Mouse (Mus musculus): ENCODE measurements at regions not wholly inside any gene's neighbourhood (a gene's known extent, or its start where the extent isn't known, plus 50 kb on each side); places are given as distances from the start of the nearest gene placed in this dataset.

DNA sequence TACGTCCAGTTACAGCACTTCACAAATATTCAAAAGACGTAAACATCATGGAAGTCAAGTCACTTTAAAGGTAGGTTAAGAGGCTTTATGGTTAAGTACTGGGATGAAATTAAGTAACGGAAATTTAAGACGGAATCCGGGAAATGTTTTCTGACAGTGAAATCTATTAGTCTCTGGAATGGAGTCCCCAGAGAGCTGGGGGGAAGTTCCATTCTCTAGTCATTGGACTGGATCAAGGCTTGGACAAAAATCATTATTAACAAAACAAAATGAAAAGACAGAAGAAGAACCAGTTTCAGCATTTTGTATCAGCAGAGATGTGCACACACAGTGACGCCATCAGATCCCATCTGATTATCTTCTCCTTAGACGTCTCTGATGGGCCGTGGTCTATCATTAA lies 337.8 kb upstream of the Pmfbp1 start:
- TF ChIP-seq CTCF (IDR thresholded peaks at IDR 0.05; ENCODE audit: extremely low read depth, insufficient read length, insufficient replicate concordance, low read depth, low read length): no peak
- TF ChIP-seq POLR2A (IDR thresholded peaks at IDR 0.05; ENCODE audit: low read depth, low read length): no peak
